Mouse (Mus musculus): ENCODE data around the gene Tex13c1. TPM values are rescaled to one million over a fixed set of nuclear protein-coding genes. Genes with fewer than 3 reads are reported as not detected.

Tex13c1 gene
- not detected in 2 replicates for polyA plus RNA-seq (2014; fragmentation: Nextera tagmentation; extraction: Ambion mirVana)

DNA sequence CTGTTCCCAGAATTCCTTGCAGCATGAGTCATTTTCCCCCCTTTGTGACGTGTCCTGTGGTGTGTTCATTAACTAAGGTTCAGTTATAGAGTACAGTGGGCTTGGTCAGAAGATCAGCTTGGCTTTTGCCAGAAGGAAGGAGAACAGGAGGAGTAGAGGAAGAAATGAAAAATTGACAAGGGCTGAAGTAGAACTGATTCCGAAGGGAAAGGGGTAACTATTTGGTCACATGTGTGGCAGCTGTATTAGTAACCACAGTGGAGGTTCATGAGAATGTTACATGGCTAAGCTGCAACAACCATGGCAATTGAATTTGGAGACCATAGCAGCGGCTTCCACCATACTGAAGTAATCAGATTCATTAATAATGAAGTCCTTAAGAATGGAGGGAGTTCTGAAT is at the start of gene Tex13c1:
TSS of gene Tex13c1 (plus strand) at position 301 of the 400 bp plus-strand sequence.
- Histone ChIP-seq H3K9ac (ENCODE audit: low read length) (no peak within 1 kb of the TSS), H3K27ac (ENCODE audit: low read depth, low read length) (no peak within 1 kb of the TSS), H3K27me3 (ENCODE audit: control insufficient read depth, insufficient read depth, low read length) (no peaks in the 10 kb centered on the region), H3K4me1 (replicated peaks; ENCODE audit: control insufficient read depth, insufficient read depth, low read length) (no peaks in the 10 kb centered on the region), H3K36me3 (ENCODE audit: control insufficient read depth, insufficient read depth, low read length) (no peaks in the 10 kb centered on the region), H3K4me3 (ENCODE audit: low read depth, low read length) (no peak within 1 kb of the TSS), H3K4me2 (ENCODE audit: low read depth, low read length, severe bottlenecking) (no peak within 1 kb of the TSS), H3K9me3 (ENCODE audit: control insufficient read depth, low read length) (no peaks in the 10 kb centered on the region)
- 92% methylated on average over 3 of the region's 3 CpGs for WGBS
- ATAC-seq (replicated peaks; ENCODE audit: low FRiP score) = no peak
- no peak for DNase-seq (ENCODE audit: low spot score)

Other genes starting within 250 kb of the Tex13c1 start
- gene Tenm1, start 162.0 kb upstream of the Tex13c1 start, polyA plus RNA-seq (2014; fragmentation: Nextera tagmentation; extraction: Ambion mirVana) = 2.4 and 2.6 TPM in 2 replicates

Data from forebrain, embryonic 11.5 days (tissue).